Mouse (Mus musculus) lung, adult 2 months (tissue): ENCODE results near the gene Igsf11.

Experiments used
- CTCF ChIP-seq: fragments of 200-500 bp; IDR thresholded peaks from 2 replicates; pipeline ENCODE4 v1.5.1; 2011; ENCODE audit warnings: mild to moderate bottlenecking, low read length, control low read depth; ENCODE audit not compliant: insufficient read depth
- POLR2A ChIP-seq: fragments of 200-500 bp; IDR thresholded peaks from 2 replicates; pipeline ENCODE4 v1.6.1; 2011; ENCODE audit warnings: low read depth, mild to moderate bottlenecking, control low read depth, low read length, borderline replicate concordance; ENCODE audit errors: extremely low read depth

GRCm38 (mm10) chr16:38900024-38900423, 7.6 kb downstream of the Igsf11 start:
- TF ChIP-seq CTCF (no peak), POLR2A (no peak)
